Mouse (Mus musculus): ENCODE results near the gene Grip1.

- TF ChIP-seq CTCF (IDR thresholded peaks at IDR 0.05) (no peak), EP300 (IDR thresholded peaks at IDR 0.05) (no peak)
These were observed 392.2 kb downstream of the Grip1 start for GRCm38 (mm10) chr10:119845705-119846410.
